Mouse (Mus musculus): ENCODE measurements around the gene Btbd8. TPM values are rescaled to one million over a fixed set of nuclear protein-coding genes. Genes with fewer than 3 reads are reported as not detected.

Gene Btbd8
- total and polyA plus RNA-seq, 2 experiments from 2014 or later = 2.5 to 5.4 TPM

DNA sequence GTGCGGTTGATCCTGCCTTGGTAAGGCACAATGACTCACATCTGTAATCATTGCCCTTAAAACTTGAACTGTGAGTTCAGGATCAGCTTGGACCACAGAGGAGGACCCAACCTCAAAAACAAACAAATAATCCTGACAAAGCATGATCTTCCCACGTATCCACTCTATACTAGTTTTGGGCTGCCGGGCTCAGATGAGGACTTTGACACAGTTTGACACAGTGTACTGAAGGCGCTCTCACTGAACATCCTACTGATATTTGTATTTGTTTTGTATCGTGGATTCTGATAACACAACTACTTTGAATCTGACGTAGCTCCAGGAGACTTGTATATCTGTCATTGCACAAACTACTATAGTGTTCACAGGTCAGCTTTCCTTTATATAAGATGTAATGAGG lies 83.6 kb downstream of the Btbd8 start:
- no peak for ATAC-seq (ENCODE audit: insufficient read depth, low read depth)
- Histone ChIP-seq H3K36me3 (replicated peaks; ENCODE audit: control insufficient read depth, insufficient read depth, low read length) (no peaks in the 10 kb centered on the region), H3K4me3 (ENCODE audit: low read depth, low read length) (no peak overlapping the region), H3K9ac (replicated peaks; ENCODE audit: low read depth, low read length) (no peak overlapping the region), H3K9me3 (replicated peaks; ENCODE audit: control insufficient read depth, low read length) (no peaks in the 10 kb centered on the region), H3K4me2 (ENCODE audit: low read depth, low read length) (no peak overlapping the region), H3K27ac (ENCODE audit: low read depth) (no peak overlapping the region), H3K27me3 (ENCODE audit: control insufficient read depth, insufficient read depth, low read length) (no peaks in the 10 kb centered on the region), H3K4me1 (ENCODE audit: control insufficient read depth, insufficient read depth) (0 out of 2 replicates have a peak, but pooled peaks cover 4% of the 10 kb centered on the region)
- no peak for DNase-seq (ENCODE audit: low spot score)
- TF ChIP-seq EP300 (IDR thresholded peaks at IDR 0.05; ENCODE audit: low read depth) = no peak
- TF ChIP-seq CTCF (IDR thresholded peaks at IDR 0.05; ENCODE audit: low read depth) = no peak
- WGBS = 79% methylated on average over 6 of the region's 6 CpGs

DNA sequence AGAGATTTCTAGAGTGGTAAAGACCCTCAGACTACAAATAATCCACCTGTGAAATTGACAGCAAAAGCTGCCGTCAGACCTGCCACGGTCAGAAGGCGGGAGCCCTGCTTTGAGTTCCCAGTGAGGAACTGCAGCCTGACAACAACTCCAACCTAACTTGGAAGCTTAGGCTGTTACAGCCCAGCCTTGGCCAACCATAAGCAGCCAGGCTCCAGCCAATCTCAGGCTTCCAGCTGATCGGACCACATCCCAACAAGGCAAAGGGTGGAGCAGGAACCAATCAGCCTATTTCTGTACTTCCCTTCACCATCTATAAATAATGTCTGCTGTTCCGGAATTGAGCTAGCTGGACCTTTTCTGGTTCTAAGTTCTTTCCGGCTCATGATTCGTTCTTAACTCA lies 84.1 kb downstream of the Btbd8 start:
- 57% methylated on average over 7 of the region's 7 CpGs for WGBS
- TF ChIP-seq EP300 (IDR thresholded peaks at IDR 0.05; ENCODE audit: low read depth) = no peak
- no peak for TF ChIP-seq CTCF (IDR thresholded peaks at IDR 0.05; ENCODE audit: low read depth)
- no peaks in the 10 kb centered on the region for H3K36me3 ChIP-seq (replicated peaks; ENCODE audit: control insufficient read depth, insufficient read depth, low read length)
- no peaks in the 10 kb centered on the region for H3K27me3 ChIP-seq (ENCODE audit: control insufficient read depth, insufficient read depth, low read length)
- H3K4me1 ChIP-seq (ENCODE audit: control insufficient read depth, insufficient read depth) = 0 out of 2 replicates have a peak, but pooled peaks cover 4% of the 10 kb centered on the region
- peak; percentile 44 for DNase-seq (ENCODE audit: low spot score)
- peak; percentile 79 for ATAC-seq (ENCODE audit: insufficient read depth, low read depth)
- no peak overlapping the region for H3K4me2 ChIP-seq (ENCODE audit: low read depth, low read length)
- no peak overlapping the region for H3K27ac ChIP-seq (ENCODE audit: low read depth)
- no peaks in the 10 kb centered on the region for H3K9me3 ChIP-seq (replicated peaks; ENCODE audit: control insufficient read depth, low read length)
- no peak overlapping the region for H3K9ac ChIP-seq (replicated peaks; ENCODE audit: low read depth, low read length)
- H3K4me3 ChIP-seq (ENCODE audit: low read depth, low read length) = no peak overlapping the region

GRCm38 (mm10) chr5:107524281-107524680 lies 86.5 kb downstream of the Btbd8 start:
- H3K4me2 ChIP-seq (ENCODE audit: low read depth, low read length) = no peak overlapping the region
- H3K4me1 ChIP-seq (ENCODE audit: control insufficient read depth, insufficient read depth) = 0 out of 2 replicates have a peak, but pooled peaks cover 4% of the 10 kb centered on the region
- no peaks in the 10 kb centered on the region for H3K27me3 ChIP-seq (ENCODE audit: control insufficient read depth, insufficient read depth, low read length)
- H3K27ac ChIP-seq (ENCODE audit: low read depth) = no peak overlapping the region
- no peak overlapping the region for H3K9ac ChIP-seq (replicated peaks; ENCODE audit: low read depth, low read length)
- TF ChIP-seq CTCF (IDR thresholded peaks at IDR 0.05; ENCODE audit: low read depth) (no peak), EP300 (IDR thresholded peaks at IDR 0.05; ENCODE audit: low read depth) (no peak)
- ATAC-seq (ENCODE audit: insufficient read depth, low read depth) (no peak), DNase-seq (ENCODE audit: low spot score) (no peak)
- no peak overlapping the region for H3K4me3 ChIP-seq (ENCODE audit: low read depth, low read length)
- H3K36me3 ChIP-seq (replicated peaks; ENCODE audit: control insufficient read depth, insufficient read depth, low read length) = no peaks in the 10 kb centered on the region
- H3K9me3 ChIP-seq (replicated peaks; ENCODE audit: control insufficient read depth, low read length) = no peaks in the 10 kb centered on the region
- 65% methylated on average over 10 of the region's 10 CpGs for WGBS

DNA sequence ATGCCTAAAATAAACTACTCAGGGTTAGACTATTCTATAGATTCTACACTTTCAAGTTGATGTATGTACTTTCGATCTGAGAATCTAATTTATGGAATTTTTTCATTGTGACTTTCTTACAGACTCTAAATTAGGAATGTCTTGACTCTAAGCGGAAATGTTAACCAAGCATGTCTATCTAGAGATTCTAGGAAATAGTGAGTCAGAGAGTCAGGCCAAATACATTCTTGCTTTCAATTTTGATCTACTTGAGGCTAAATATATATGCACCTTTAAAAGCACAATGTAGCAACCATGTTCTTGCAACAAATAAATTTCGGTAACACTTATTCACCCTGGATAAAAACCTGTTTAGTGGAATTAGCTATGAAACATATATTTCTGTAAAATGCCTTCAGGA lies 91.1 kb downstream of the Btbd8 start:
- no peaks in the 10 kb centered on the region for H3K4me1 ChIP-seq (ENCODE audit: control insufficient read depth, insufficient read depth)
- H3K36me3 ChIP-seq (replicated peaks; ENCODE audit: control insufficient read depth, insufficient read depth, low read length) = no peaks in the 10 kb centered on the region
- H3K9ac ChIP-seq (replicated peaks; ENCODE audit: low read depth, low read length) = no peak overlapping the region
- H3K4me3 ChIP-seq (ENCODE audit: low read depth, low read length) = no peak overlapping the region
- TF ChIP-seq EP300 (IDR thresholded peaks at IDR 0.05; ENCODE audit: low read depth) (no peak), CTCF (IDR thresholded peaks at IDR 0.05; ENCODE audit: low read depth) (no peak)
- no peak overlapping the region for H3K27ac ChIP-seq (ENCODE audit: low read depth)
- DNase-seq (ENCODE audit: low spot score) = no peak
- ATAC-seq (ENCODE audit: insufficient read depth, low read depth) = no peak
- no peak overlapping the region for H3K4me2 ChIP-seq (ENCODE audit: low read depth, low read length)
- H3K27me3 ChIP-seq (ENCODE audit: control insufficient read depth, insufficient read depth, low read length) = no peaks in the 10 kb centered on the region
- H3K9me3 ChIP-seq (replicated peaks; ENCODE audit: control insufficient read depth, low read length) = no peaks in the 10 kb centered on the region
- WGBS = 81% methylated on average over 3 of the region's 3 CpGs

- 23% methylated on average over 2 of the region's 2 CpGs for WGBS
- DNase-seq (ENCODE audit: low spot score) = no peak
Observed at GRCm38 (mm10) chr5:107533590-107533989, 95.8 kb downstream of the Btbd8 start.

DNA sequence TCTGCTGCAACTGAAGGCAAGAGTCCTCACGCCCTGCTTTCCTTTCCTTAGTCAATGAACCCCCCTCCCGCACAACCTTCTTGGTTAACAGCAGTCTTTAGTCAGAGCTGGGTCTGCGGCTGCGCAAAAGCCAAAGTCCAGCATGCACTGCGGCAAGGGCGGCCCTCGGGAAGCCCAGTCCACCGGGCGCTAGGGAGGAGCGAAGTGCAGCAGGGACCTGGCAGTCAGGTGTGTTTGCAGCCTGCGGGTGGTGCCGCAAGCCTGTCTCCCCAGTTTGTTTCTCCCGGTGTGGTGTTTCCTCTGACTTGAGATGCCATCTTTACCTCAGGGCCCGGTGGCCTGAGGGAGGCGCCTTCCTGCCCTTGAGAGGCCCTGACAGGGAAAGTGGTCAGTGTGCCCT lies 96.8 kb downstream of the Btbd8 start, which contains the start of gene 1700028K03Rik:
Gene 1700028K03Rik (plus strand): TSS at position 129 of the 400 bp plus-strand sequence.
- Histone ChIP-seq H3K27ac (ENCODE audit: low read depth) (no peak within 1 kb of the TSS), H3K4me1 (ENCODE audit: control insufficient read depth, insufficient read depth) (no peaks in the 10 kb centered on the region), H3K9me3 (replicated peaks; ENCODE audit: control insufficient read depth, low read length) (no peaks in the 10 kb centered on the region), H3K9ac (replicated peaks; ENCODE audit: low read depth, low read length) (no peak within 1 kb of the TSS), H3K27me3 (ENCODE audit: control insufficient read depth, insufficient read depth, low read length) (no peaks in the 10 kb centered on the region), H3K4me3 (ENCODE audit: low read depth, low read length) (no peak within 1 kb of the TSS), H3K4me2 (ENCODE audit: low read depth, low read length) (no peak within 1 kb of the TSS), H3K36me3 (replicated peaks; ENCODE audit: control insufficient read depth, insufficient read depth, low read length) (no peaks in the 10 kb centered on the region)
- 57% methylated on average over 15 of the region's 15 CpGs for WGBS
- TF ChIP-seq CTCF (IDR thresholded peaks at IDR 0.05; ENCODE audit: low read depth) = no peak
- no peak for TF ChIP-seq EP300 (IDR thresholded peaks at IDR 0.05; ENCODE audit: low read depth)
- no peak for ATAC-seq (ENCODE audit: insufficient read depth, low read depth)
- DNase-seq (ENCODE audit: low spot score) = no peak

More at GRCm38 (mm10) chr5:107533590-107533989, 95.8 kb downstream of the Btbd8 start:
- no peaks in the 10 kb centered on the region for H3K27me3 ChIP-seq (ENCODE audit: control insufficient read depth, insufficient read depth, low read length)
- H3K9ac ChIP-seq (replicated peaks; ENCODE audit: low read depth, low read length) = no peak overlapping the region
- H3K36me3 ChIP-seq (replicated peaks; ENCODE audit: control insufficient read depth, insufficient read depth, low read length) = no peaks in the 10 kb centered on the region
- no peak for TF ChIP-seq CTCF (IDR thresholded peaks at IDR 0.05; ENCODE audit: low read depth)
- TF ChIP-seq EP300 (IDR thresholded peaks at IDR 0.05; ENCODE audit: low read depth) = no peak
- H3K9me3 ChIP-seq (replicated peaks; ENCODE audit: control insufficient read depth, low read length) = no peaks in the 10 kb centered on the region
- ATAC-seq (ENCODE audit: insufficient read depth, low read depth) = no peak
- no peak overlapping the region for H3K4me2 ChIP-seq (ENCODE audit: low read depth, low read length)
- H3K27ac ChIP-seq (ENCODE audit: low read depth) = no peak overlapping the region
- H3K4me3 ChIP-seq (ENCODE audit: low read depth, low read length) = no peak overlapping the region
- H3K4me1 ChIP-seq (ENCODE audit: control insufficient read depth, insufficient read depth) = no peaks in the 10 kb centered on the region

Data from heart, postnatal 0 days (tissue).